Mouse (Mus musculus) thymus, adult 2 months (tissue): ENCODE data around the gene Taf1a. TPM values are rescaled to one million over a fixed set of nuclear protein-coding genes. Genes with fewer than 3 reads are reported as not detected.

Experiments used
- DNase-seq: peaks from one replicate; pipeline ENCODE4 v3.0.0; 2021
- H3K27ac ChIP-seq: fragments of 200-500 bp; 2 replicates; pipeline ENCODE4 v1.5.1; 2012; ENCODE audit warnings: low read length, control low read depth; ENCODE audit not compliant: control insufficient read depth, insufficient read depth
- H3K27me3 ChIP-seq: fragments of 200-500 bp; 2 replicates; pipeline ENCODE4 v1.6.1; 2012; ENCODE audit warnings: mild to moderate bottlenecking, low read length, moderate library complexity, mixed read lengths; ENCODE audit not compliant: control insufficient read depth, insufficient read depth
- H3K36me3 ChIP-seq: fragments of 200-500 bp; 2 replicates; pipeline ENCODE4 v1.6.1; 2012; ENCODE audit warnings: mild to moderate bottlenecking, low read length, moderate library complexity; ENCODE audit not compliant: control insufficient read depth, insufficient read depth
- H3K4me1 ChIP-seq: fragments of 200-500 bp; replicated peaks from 2 replicates; pipeline ENCODE4 v1.6.1; 2012; ENCODE audit warnings: low read length; ENCODE audit not compliant: control insufficient read depth, insufficient read depth
- H3K4me3 ChIP-seq: fragments of 200-500 bp; 2 replicates; pipeline ENCODE4 v1.5.1; 2012; ENCODE audit warnings: mild to moderate bottlenecking, low read length, control low read depth, moderate library complexity; ENCODE audit not compliant: control insufficient read depth, insufficient read depth
- CTCF ChIP-seq: fragments of 200-500 bp; IDR thresholded peaks from 2 replicates; pipeline ENCODE4 v1.5.1; 2012; ENCODE audit warnings: mild to moderate bottlenecking, control low read depth, low read length, moderate library complexity, borderline replicate concordance; ENCODE audit not compliant: control insufficient read depth, poor library complexity, insufficient read depth; ENCODE audit errors: extremely low read depth
- POLR2A ChIP-seq: fragments of 200-500 bp; IDR thresholded peaks from 2 replicates; pipeline ENCODE4 v1.6.1; 2012; ENCODE audit warnings: mild to moderate bottlenecking, low read length, control low read depth, moderate library complexity; ENCODE audit not compliant: control insufficient read depth, poor library complexity, insufficient read depth; ENCODE audit errors: extremely low read depth
- WGBS: fragments of 180-500 bp; shearing (Covaris S2); methylation state at CpG from one replicate; pipeline ENCODE4 v1.1.7; 2018; 5-methylcytosine and 5-hydroxymethylcytosine counted together
- polyA plus RNA-seq: library from polyadenylated mRNA; depleted of rRNA; stranded (reverse); fragments of >200 nt; gene quantifications from 2 replicates; pipeline ENCODE4 v1.2.3, GENCODE M21; 2012

The Taf1a gene
- polyA plus RNA-seq, 1 experiment = 12.8 TPM

GRCm38 (mm10) chr1:183403396-183403795, 14.6 kb downstream of the Taf1a start:
- Histone ChIP-seq H3K36me3 (peaks cover 61% of the 10 kb centered on the region), H3K4me3 (no peak overlapping the region), H3K27me3 (no peaks in the 10 kb centered on the region), H3K27ac (no peak overlapping the region), H3K4me1 (no peaks in the 10 kb centered on the region)
- no peak for DNase-seq
- 96% methylated on average over 3 of the region's 3 CpGs for WGBS
- TF ChIP-seq POLR2A (no peak), CTCF (no peak)

- TF ChIP-seq POLR2A = no peak
- peaks cover 18% of the 10 kb centered on the region for H3K36me3 ChIP-seq
- H3K27me3 ChIP-seq = no peaks in the 10 kb centered on the region
- H3K4me1 ChIP-seq = peaks cover 27% of the 10 kb centered on the region
- H3K27ac ChIP-seq = no peak overlapping the region
- WGBS = 92% methylated on average over 15 of the region's 15 CpGs
- DNase-seq = no peak
- no peak overlapping the region for H3K4me3 ChIP-seq
These were observed 25.4 kb downstream of the Taf1a start for GRCm38 (mm10) chr1:183414081-183414727.

- peak within 1 kb of the TSS; percentile 98 for H3K27ac ChIP-seq
- 93% methylated on average over 12 of the region's 12 CpGs for WGBS
These were observed 29.1 kb downstream of the Taf1a start, which contains the start of gene Hhipl2 for GRCm38 (mm10) chr1:183417873-183418272. Gene Hhipl2, plus strand, starts transcription at chr1:183418215.

GRCm38 (mm10) chr1:183419741-183420140, 31.0 kb downstream of the Taf1a start:
- H3K36me3 ChIP-seq = no peaks in the 10 kb centered on the region
- no peaks in the 10 kb centered on the region for H3K27me3 ChIP-seq
- peak overlapping the region; percentile 98 for H3K27ac ChIP-seq
- peaks cover 43% of the 10 kb centered on the region for H3K4me1 ChIP-seq
- 65% methylated on average over 7 of the region's 7 CpGs for WGBS
- TF ChIP-seq POLR2A (no peak), CTCF (no peak)
- DNase-seq = no peak
- peak overlapping the region; percentile 43 for H3K4me3 ChIP-seq

More at GRCm38 (mm10) chr1:183417873-183418272, 29.1 kb downstream of the Taf1a start, which contains the start of gene Hhipl2:
- no peak for DNase-seq
- TF ChIP-seq POLR2A (no peak), CTCF (no peak)
- H3K4me3 ChIP-seq = no peak within 1 kb of the TSS
- no peaks in the 10 kb centered on the region for H3K27me3 ChIP-seq
- peaks cover 43% of the 10 kb centered on the region for H3K4me1 ChIP-seq
- H3K36me3 ChIP-seq = no peaks in the 10 kb centered on the region

GRCm38 (mm10) chr1:183420296-183420695, 31.5 kb downstream of the Taf1a start:
- Histone ChIP-seq H3K4me1 (peaks cover 43% of the 10 kb centered on the region), H3K27ac (peak overlapping the region; percentile 98), H3K4me3 (peak overlapping the region; percentile 43), H3K36me3 (no peaks in the 10 kb centered on the region), H3K27me3 (no peaks in the 10 kb centered on the region)
- peak; percentile 34 for DNase-seq
- no peak for TF ChIP-seq POLR2A
- TF ChIP-seq CTCF = no peak
- WGBS = 41% methylated on average over 10 of the region's 10 CpGs

GRCm38 (mm10) chr1:183424100-183424499, 35.3 kb downstream of the Taf1a start:
- Histone ChIP-seq H3K36me3 (no peaks in the 10 kb centered on the region), H3K27ac (no peak overlapping the region), H3K27me3 (no peaks in the 10 kb centered on the region), H3K4me1 (peaks cover 16% of the 10 kb centered on the region), H3K4me3 (no peak overlapping the region)
- no peak for TF ChIP-seq POLR2A
- peak; percentile 36; the same call in 1 of the 2 replicates for TF ChIP-seq CTCF
- 98% methylated on average over 7 of the region's 7 CpGs for WGBS
- DNase-seq = no peak
